Mouse (Mus musculus) heart, adult 2 months (tissue): ENCODE data around the gene Olfr1079.

Source experiments
- CTCF ChIP-seq: fragments of 200-600 bp; IDR thresholded peaks from 2 replicates; pipeline ENCODE4 v1.8.1; 2022; ENCODE audit warnings: antibody characterized with exemption, mild to moderate bottlenecking, moderate library complexity
- EP300 ChIP-seq: fragments of 200-500 bp; IDR thresholded peaks from 2 replicates; pipeline ENCODE4 v1.6.1; 2011; ENCODE audit warnings: low read depth, low read length, control low read depth; ENCODE audit not compliant: insufficient read depth

DNA sequence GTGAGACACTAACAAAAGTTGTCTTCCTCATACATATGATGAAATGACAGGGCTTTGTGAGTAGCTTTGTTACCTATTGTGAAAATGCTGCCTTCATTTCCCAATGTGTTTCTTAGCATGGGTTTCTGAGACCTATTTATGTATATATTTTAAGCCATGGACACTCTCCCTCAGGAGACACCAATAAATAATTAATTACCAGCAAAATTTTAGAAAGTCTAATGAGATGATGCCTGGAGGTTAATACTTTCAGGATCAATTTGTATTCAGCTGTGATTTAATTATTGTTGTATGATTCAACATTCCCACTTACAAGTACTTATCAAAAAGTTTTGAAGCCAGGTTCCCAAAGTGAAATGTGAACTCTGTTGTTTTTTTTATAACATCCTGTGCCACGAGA lies at the start of gene Olfr1079:
- no peak for TF ChIP-seq CTCF
- no peak for TF ChIP-seq EP300
